Mouse (Mus musculus): Measurements from ENCODE around the gene Zscan4c.
"Not testable (repeated sequence)": the region's sequence is repeated elsewhere in the genome, so short reads cannot be mapped to it uniquely, and the experiment has no call there.

The Zscan4c gene

GRCm38 (mm10) chr7:11005445-11005844 is at the start of gene Zscan4c:
Gene Zscan4c, plus strand, starts transcription at chr7:11005745.
- not testable (repeated sequence) for DNase-seq (ENCODE audit: extremely low spot score)

Measured in embryo, embryonic 9.5 days (tissue).